Mouse (Mus musculus) liver, embryonic 14.5 days (tissue): Measurements from ENCODE around the gene Ntn1. TPM values are rescaled to one million over a fixed set of nuclear protein-coding genes. Genes with fewer than 3 reads are reported as not detected.

Source experiments
- ATAC-seq: fragments of 200-750 bp; cut with Nextera tagmentation; 2 replicates; pipeline ENCODE4 v1.8.0; 2017; ENCODE audit warnings: moderate number of reproducible peaks, mild to moderate bottlenecking, moderate library complexity; ENCODE audit not compliant: insufficient read depth
- DNase-seq, 3 experiments: peaks; one replicate each; pipeline ENCODE4 v3.0.0-alpha.2; 2012 to 2013; ENCODE audit warnings: low read depth in 3 of 3, low spot score in 3 of 3
- H3K27ac ChIP-seq: fragments of 300-500 bp; sonication (generic); 2 replicates; pipeline ENCODE4 v1.5.1; 2014; ENCODE audit warnings: moderate library complexity, mild to moderate bottlenecking, control low read depth, inconsistent platforms
- H3K27me3 ChIP-seq: fragments of 300-500 bp; sonication (generic); 2 replicates; pipeline ENCODE4 v1.6.1; 2014; ENCODE audit warnings: mild to moderate bottlenecking, low read length, moderate library complexity; ENCODE audit not compliant: control insufficient read depth, insufficient read depth
- H3K36me3 ChIP-seq: fragments of 300-500 bp; sonication (generic); replicated peaks from 2 replicates; pipeline ENCODE4 v1.6.1; 2014; ENCODE audit warnings: low read depth; ENCODE audit not compliant: control insufficient read depth, insufficient read depth
- H3K4me1 ChIP-seq, 2 experiments: fragments of 200-500 bp in 1 of 2; fragments of 300-500 bp in 1 of 2; sonication (generic) in 1 of 2; replicated peaks; 2 replicates each; pipeline ENCODE4 v1.6.1; 2012 to 2014; ENCODE audit warnings: antibody characterized with exemption in 1 of 2, inconsistent platforms in 1 of 2, low read length in 1 of 2; ENCODE audit not compliant: control insufficient read depth in 2 of 2, insufficient read depth in 2 of 2
- H3K4me2 ChIP-seq: fragments of 300-500 bp; sonication (generic); 2 replicates; pipeline ENCODE4 v1.6.1; 2014; ENCODE audit warnings: low read depth, mild to moderate bottlenecking, control low read depth, moderate library complexity
- H3K4me3 ChIP-seq, 2 experiments: fragments of 200-500 bp in 1 of 2; fragments of 300-500 bp in 1 of 2; sonication (generic) in 1 of 2; 2 replicates each; pipeline ENCODE4 v1.5.1; 2012 to 2014; ENCODE audit warnings: low read depth in 2 of 2, low read length in 2 of 2, mild to moderate bottlenecking in 2 of 2, control low read depth in 1 of 2, inconsistent platforms in 1 of 2, moderate library complexity in 1 of 2; ENCODE audit not compliant: insufficient read depth in 1 of 2
- H3K9ac ChIP-seq: fragments of 300-500 bp; sonication (generic); replicated peaks from 2 replicates; pipeline ENCODE4 v1.6.1; 2014; ENCODE audit warnings: mild to moderate bottlenecking, control low read depth, moderate library complexity
- H3K9me3 ChIP-seq: fragments of 300-500 bp; sonication (generic); 2 replicates; pipeline ENCODE4 v1.6.1; 2016; ENCODE audit warnings: low read length, mixed read lengths; ENCODE audit not compliant: control insufficient read depth
- CTCF ChIP-seq: IDR thresholded peaks from 2 replicates; pipeline ENCODE4 v1.5.1; 2016; ENCODE audit warnings: antibody characterized with exemption, low read depth, control low read depth
- EP300 ChIP-seq: IDR thresholded peaks from 2 replicates; pipeline ENCODE4 v1.6.1; 2016; ENCODE audit warnings: antibody characterized with exemption, low read depth
- WGBS: fragments of 180-500 bp; shearing (Covaris S2); extraction: QIAGEN DNeasy Blood & Tissue Kit; methylation state at CpG from one replicate; pipeline ENCODE4 v1.1.7; 2014; ENCODE audit not compliant: insufficient replicate concordance; 5-methylcytosine and 5-hydroxymethylcytosine counted together
- polyA plus RNA-seq, 2 experiments: library from polyadenylated mRNA; depleted of rRNA in 1 of 2; stranded (reverse) in 1 of 2; unstranded in 1 of 2; fragments of >200 nt; fragmentation: Nextera tagmentation in 1 of 2; extraction: Ambion mirVana in 1 of 2; gene quantifications; 2 replicates each; pipeline versions ENCODE4 v1.2.1 to v1.2.3; 2012 to 2014

Gene Ntn1
- polyA plus RNA-seq, 2 experiments, result 0.06 to 0.15 TPM

DNA sequence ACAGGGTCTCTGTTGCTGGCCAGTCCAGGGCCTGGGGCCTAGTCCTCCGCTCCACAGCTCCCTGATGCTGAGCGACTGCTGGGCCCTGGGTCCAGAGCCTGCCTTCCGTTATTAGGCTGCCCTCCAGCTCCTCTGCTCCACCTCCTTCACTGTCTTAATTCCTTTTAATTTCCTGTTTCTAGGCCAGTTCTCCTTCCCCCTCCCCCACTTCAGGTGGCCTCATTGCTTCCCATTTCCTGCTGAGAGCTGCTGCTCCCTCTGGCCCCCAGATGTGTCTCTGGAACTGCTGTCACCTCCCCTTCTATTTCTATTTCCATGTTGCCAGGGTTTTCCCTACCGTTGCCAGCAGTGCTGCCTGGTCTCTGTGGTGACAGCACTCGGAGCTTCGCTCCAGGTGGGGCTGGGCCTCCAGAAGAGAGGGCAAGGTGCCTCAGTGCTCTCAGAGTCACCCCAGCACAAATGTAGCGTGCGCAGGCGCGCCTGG lies 204.9 kb downstream of the Ntn1 start:
- no peaks in the 10 kb centered on the region for H3K9me3 ChIP-seq
- no peak overlapping the region for H3K27ac ChIP-seq
- no peak overlapping the region for H3K9ac ChIP-seq
- H3K27me3 ChIP-seq, result no peaks in the 10 kb centered on the region
- no peak overlapping the region for H3K4me2 ChIP-seq
- no peaks in the 10 kb centered on the region for H3K4me1 ChIP-seq
- no peaks in the 10 kb centered on the region for H3K36me3 ChIP-seq
- no peak for TF ChIP-seq EP300
- no peak for TF ChIP-seq CTCF
- WGBS, result 64% methylated on average over 10 of the region's 10 CpGs
- H3K4me3 ChIP-seq, result no peak overlapping the region
- no peak for ATAC-seq
- DNase-seq, result no peak

DNA sequence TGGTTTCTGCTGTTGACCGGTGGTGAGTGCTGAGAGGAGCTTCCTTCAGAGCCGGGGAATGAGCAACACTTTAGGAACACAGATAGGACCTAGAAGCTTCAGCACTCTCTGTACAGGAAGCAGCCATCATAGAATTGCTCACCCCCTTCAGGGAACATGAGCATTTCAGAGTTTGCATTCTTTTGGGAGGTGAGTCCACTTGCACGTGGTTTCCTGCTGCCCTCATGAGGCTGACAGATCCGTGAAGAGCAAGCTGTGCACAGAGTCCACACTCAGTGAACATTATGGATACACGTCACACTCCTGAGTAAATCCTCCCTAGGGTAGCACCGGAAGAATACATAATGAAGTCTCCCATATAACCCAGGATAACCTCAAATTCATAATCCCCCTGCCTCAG lies 205.5 kb downstream of the Ntn1 start:
- Histone ChIP-seq H3K4me3 (no peak overlapping the region), H3K27me3 (no peaks in the 10 kb centered on the region), H3K4me1 (no peaks in the 10 kb centered on the region), H3K36me3 (no peaks in the 10 kb centered on the region), H3K4me2 (no peak overlapping the region), H3K9me3 (no peaks in the 10 kb centered on the region), H3K9ac (no peak overlapping the region), H3K27ac (no peak overlapping the region)
- WGBS, result 63% methylated on average over 6 of the region's 6 CpGs
- no peak for ATAC-seq
- TF ChIP-seq CTCF (no peak), EP300 (no peak)
- no peak for DNase-seq

DNA sequence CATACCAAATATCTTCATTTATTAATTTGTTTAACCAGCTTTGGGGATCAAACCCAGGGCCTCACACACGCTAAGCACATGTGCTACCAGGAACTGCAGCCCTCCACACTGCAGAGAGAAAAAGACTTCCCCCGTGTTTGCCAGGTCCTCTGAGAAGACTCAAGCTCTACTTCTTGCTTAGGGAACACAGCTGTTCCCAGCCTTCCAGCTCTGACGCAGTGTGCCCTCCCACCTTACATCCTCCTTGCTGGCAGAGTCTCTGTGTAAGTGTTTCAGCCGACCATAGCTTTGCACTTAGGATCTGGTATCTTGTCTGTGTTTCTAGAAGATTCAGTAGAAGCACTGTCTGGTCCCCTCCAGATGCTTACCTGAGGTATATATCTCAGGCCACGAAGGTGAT lies 209.8 kb downstream of the Ntn1 start:
- no peak overlapping the region for H3K4me3 ChIP-seq
- no peak overlapping the region for H3K9ac ChIP-seq
- ATAC-seq, result no peak
- TF ChIP-seq CTCF (no peak), EP300 (no peak)
- H3K27me3 ChIP-seq, result no peaks in the 10 kb centered on the region
- no peaks in the 10 kb centered on the region for H3K9me3 ChIP-seq
- H3K4me1 ChIP-seq, result no peaks in the 10 kb centered on the region
- no peak overlapping the region for H3K4me2 ChIP-seq
- WGBS, result 63% methylated on average over 5 of the region's 5 CpGs
- no peak overlapping the region for H3K27ac ChIP-seq
- H3K36me3 ChIP-seq, result no peaks in the 10 kb centered on the region
- no peak for DNase-seq

DNA sequence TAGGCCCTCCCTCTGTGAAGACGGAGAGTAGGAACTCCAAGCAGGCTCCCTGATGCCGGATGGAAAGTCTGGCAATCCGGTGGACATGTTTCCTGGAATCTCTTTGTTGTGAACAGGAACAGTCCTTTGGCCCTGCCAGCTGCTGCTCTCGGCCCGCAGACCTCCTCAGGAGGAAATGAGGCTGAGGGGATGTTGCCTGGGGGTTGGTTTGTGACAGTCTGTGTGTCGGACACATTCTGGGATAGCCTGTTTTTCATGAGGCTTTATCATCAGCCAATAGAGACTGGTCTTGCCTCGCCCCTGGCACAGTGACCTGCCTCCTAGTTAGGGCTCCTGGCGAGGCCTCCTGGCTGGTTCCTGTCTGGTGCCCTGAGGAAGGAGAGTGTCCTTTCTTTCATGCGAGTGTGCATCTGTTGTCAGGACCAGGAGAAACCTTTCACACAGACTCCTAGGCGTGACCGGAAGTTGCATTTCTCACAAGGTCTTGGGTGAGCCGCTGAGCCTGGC lies 211.9 kb downstream of the Ntn1 start:
- no peak overlapping the region for H3K4me3 ChIP-seq
- no peak overlapping the region for H3K27ac ChIP-seq
- no peak for TF ChIP-seq CTCF
- no peak for TF ChIP-seq EP300
- 43% methylated on average over 12 of the region's 12 CpGs for WGBS
- no peaks in the 10 kb centered on the region for H3K4me1 ChIP-seq
- DNase-seq (no peak), ATAC-seq (no peak)
- H3K4me2 ChIP-seq, result no peak overlapping the region
- no peaks in the 10 kb centered on the region for H3K9me3 ChIP-seq
- no peaks in the 10 kb centered on the region for H3K36me3 ChIP-seq
- H3K9ac ChIP-seq, result no peak overlapping the region
- H3K27me3 ChIP-seq, result no peaks in the 10 kb centered on the region

DNA sequence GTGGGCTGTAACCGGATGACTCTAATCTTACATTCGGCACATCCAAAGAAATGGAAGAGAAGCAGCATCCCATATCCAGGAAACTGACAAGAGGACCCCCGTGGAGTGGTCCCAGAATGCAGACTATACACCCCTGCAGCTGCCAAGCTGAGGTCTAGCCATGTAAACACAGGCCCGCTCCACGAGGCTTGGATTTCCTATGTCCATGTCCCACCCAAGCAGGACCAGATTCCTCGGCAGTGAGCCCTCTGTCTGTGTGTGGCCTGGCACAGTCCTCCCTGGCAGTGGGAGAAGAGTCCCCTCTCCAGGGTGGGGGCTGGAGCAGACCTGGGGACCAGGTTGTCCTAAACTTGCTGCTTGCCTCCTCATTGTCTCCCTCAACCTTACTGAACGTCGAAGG lies 213.4 kb downstream of the Ntn1 start:
- no peak for ATAC-seq

More for the DNA sequence above, 213.4 kb downstream of the Ntn1 start:
- TF ChIP-seq CTCF (no peak), EP300 (no peak)
- H3K36me3 ChIP-seq, result no peaks in the 10 kb centered on the region
- H3K4me2 ChIP-seq, result no peak overlapping the region
- H3K9ac ChIP-seq, result no peak overlapping the region
- no peak for DNase-seq
- no peak overlapping the region for H3K27ac ChIP-seq
- no peaks in the 10 kb centered on the region for H3K4me1 ChIP-seq
- WGBS, result 76% methylated on average over 8 of the region's 8 CpGs
- H3K4me3 ChIP-seq, result no peak overlapping the region
- no peaks in the 10 kb centered on the region for H3K27me3 ChIP-seq
- no peaks in the 10 kb centered on the region for H3K9me3 ChIP-seq
